Mouse (Mus musculus) bone marrow, adult 2 months (tissue): Measurements from ENCODE around the gene Foxe1. TPM values are rescaled to one million over a fixed set of nuclear protein-coding genes. Genes with fewer than 3 reads are reported as not detected.

ENCODE experiments used
- H3K27ac ChIP-seq: fragments of 200-500 bp; 2 replicates; pipeline ENCODE4 v1.5.1; 2012; ENCODE audit warnings: low read depth, mild to moderate bottlenecking, control low read depth, inconsistent platforms, low read length; ENCODE audit not compliant: control insufficient read depth, poor library complexity, insufficient read depth
- H3K4me1 ChIP-seq: fragments of 200-500 bp; 2 replicates; pipeline ENCODE4 v1.6.1; 2011; ENCODE audit warnings: low read length; ENCODE audit not compliant: control insufficient read depth, insufficient read depth
- H3K4me3 ChIP-seq: fragments of 200-500 bp; replicated peaks from 2 replicates; pipeline ENCODE3; 2011; ENCODE audit warnings: mild to moderate bottlenecking, low read depth, low read length, control low read depth; ENCODE audit not compliant: control insufficient read depth
- CTCF ChIP-seq: fragments of 200-500 bp; IDR thresholded peaks from 2 replicates; pipeline ENCODE4 v1.5.1; 2011; ENCODE audit warnings: low read length, control low read depth; ENCODE audit not compliant: control insufficient read depth, insufficient read depth
- POLR2A ChIP-seq: fragments of 200-500 bp; IDR thresholded peaks from 2 replicates; pipeline ENCODE4 v1.6.1; 2011; ENCODE audit warnings: low read depth, mild to moderate bottlenecking, control low read depth, low read length, borderline replicate concordance; ENCODE audit not compliant: control insufficient read depth
- WGBS: fragments of 180-500 bp; shearing (Covaris S2); methylation state at CpG from one replicate; pipeline ENCODE4 v1.1.7; 2018; 5-methylcytosine and 5-hydroxymethylcytosine counted together
- polyA plus RNA-seq: library from polyadenylated mRNA; stranded (reverse); fragments of >200 nt; gene quantifications from 2 replicates; pipeline ENCODE4 v1.2.4, GENCODE M21; 2011; ENCODE audit warnings: low replicate concordance; ENCODE audit not compliant: missing spikeins, insufficient read depth, insufficient read length

The Foxe1 gene
- polyA plus RNA-seq, 1 experiment = not detected

- TF ChIP-seq POLR2A (no peak), CTCF (peak; percentile 52)
- Histone ChIP-seq H3K4me1 (no peaks in the 10 kb centered on the region; the same call in 1 of the 2 replicates), H3K27ac (no peak overlapping the region), H3K4me3 (no peak overlapping the region)
- 51% methylated on average over 6 of the region's 6 CpGs for WGBS
Observed at GRCm38 (mm10) chr4:46374455-46374854, 31.0 kb downstream of the Foxe1 start.

- peak overlapping the region; percentile 13 for H3K4me3 ChIP-seq
- WGBS = 22% methylated on average over 22 of the region's 22 CpGs
- TF ChIP-seq CTCF (peak; percentile 95), POLR2A (no peak; the same call in 1 of the 2 replicates)
- no peak overlapping the region for H3K27ac ChIP-seq
- no peaks in the 10 kb centered on the region; the same call in none of the 2 replicates for H3K4me1 ChIP-seq
Observed at GRCm38 (mm10) chr4:46374869-46375368, 31.5 kb downstream of the Foxe1 start.

GRCm38 (mm10) chr4:46388556-46388955 is 45.1 kb downstream of the Foxe1 start:
- Histone ChIP-seq H3K27ac (no peak overlapping the region), H3K4me1 (no peaks in the 10 kb centered on the region; the same call in 1 of the 2 replicates), H3K4me3 (peak overlapping the region; percentile 90)
- WGBS = 1% methylated on average over 5 of the region's 5 CpGs
- no peak for TF ChIP-seq POLR2A
- TF ChIP-seq CTCF = no peak

- Histone ChIP-seq H3K4me3 (peak within 1 kb of the TSS; percentile 90), H3K4me1 (no peaks in the 10 kb centered on the region; the same call in 1 of the 2 replicates), H3K27ac (peak within 1 kb of the TSS; percentile 88)
- peak; percentile 96; the same call in 1 of the 2 replicates for TF ChIP-seq POLR2A
- no peak for TF ChIP-seq CTCF
- under 1% methylated on average over 56 of the region's 56 CpGs for WGBS
Observed at GRCm38 (mm10) chr4:46389013-46389611, 45.7 kb downstream of the Foxe1 start, which contains the start of gene Trmo. Gene Trmo (minus strand): TSS chr4:46389437.

GRCm38 (mm10) chr4:46389612-46390341 is 46.4 kb downstream of the Foxe1 start:
- Histone ChIP-seq H3K4me3 (peak overlapping the region; percentile 90), H3K4me1 (no peaks in the 10 kb centered on the region; the same call in 1 of the 2 replicates), H3K27ac (peak overlapping the region; percentile 88)
- no peak for TF ChIP-seq CTCF
- TF ChIP-seq POLR2A = no peak
- under 1% methylated on average over 24 of the region's 24 CpGs for WGBS

GRCm38 (mm10) chr4:46390390-46390970 is 47.1 kb downstream of the Foxe1 start:
- TF ChIP-seq POLR2A (no peak), CTCF (peak; percentile 78)
- H3K27ac ChIP-seq = peak overlapping the region; percentile 46; the same call in 1 of the 2 replicates
- H3K4me1 ChIP-seq = no peaks in the 10 kb centered on the region; the same call in 1 of the 2 replicates
- peak overlapping the region; percentile 45 for H3K4me3 ChIP-seq
- 9% methylated on average over 9 of the region's 9 CpGs for WGBS

- TF ChIP-seq CTCF (no peak), POLR2A (no peak)
- no peak overlapping the region for H3K4me3 ChIP-seq
- WGBS = 84% methylated on average over 2 of the region's 2 CpGs
- H3K4me1 ChIP-seq = no peaks in the 10 kb centered on the region
- no peak overlapping the region for H3K27ac ChIP-seq
Observed at GRCm38 (mm10) chr4:46394388-46394787, 51.0 kb downstream of the Foxe1 start.

GRCm38 (mm10) chr4:46395736-46396135 is 52.3 kb downstream of the Foxe1 start:
- 55% methylated on average over 5 of the region's 5 CpGs for WGBS
- no peak overlapping the region for H3K27ac ChIP-seq
- TF ChIP-seq POLR2A (no peak), CTCF (no peak)
- H3K4me1 ChIP-seq = no peaks in the 10 kb centered on the region
- H3K4me3 ChIP-seq = no peak overlapping the region

Other genes with a start within 250 kb of the Foxe1 start
- gene Ncbp1, start 205.0 kb upstream of the Foxe1 start, polyA plus RNA-seq = 39.9 and 40.9 TPM in 2 replicates
- 8.3 and 12.6 TPM in 2 replicates for gene Tstd2, start 204.9 kb upstream of the Foxe1 start, polyA plus RNA-seq
- 25.2 and 49.3 TPM in 2 replicates for gene Xpa, start 147.3 kb upstream of the Foxe1 start, polyA plus RNA-seq
- 20.7 and 27.0 TPM in 2 replicates for gene Trmo, start 45.8 kb downstream of the Foxe1 start, polyA plus RNA-seq
- 152 and 243 TPM in 2 replicates for gene Hemgn, start 69.9 kb downstream of the Foxe1 start, polyA plus RNA-seq
- 614 and 712 TPM in 2 replicates for gene Anp32b, start 107.3 kb downstream of the Foxe1 start, polyA plus RNA-seq
- 28.9 and 33.9 TPM in 2 replicates for gene Nans, start 145.6 kb downstream of the Foxe1 start, polyA plus RNA-seq
- 4.7 and 4.8 TPM in 2 replicates for gene Trim14, start 192.5 kb downstream of the Foxe1 start, polyA plus RNA-seq